Mouse (Mus musculus) myocyte (in vitro differentiated cells): ENCODE results near the gene Dennd1b.

Source experiments
- CEBPB ChIP-seq: IDR thresholded peaks from 2 replicates; pipeline ENCODE4 v1.6.1; 2011; ENCODE audit warnings: mild to moderate bottlenecking, moderate library complexity; ENCODE audit not compliant: poor library complexity, insufficient read depth, severe bottlenecking
- POLR2A ChIP-seq: IDR thresholded peaks from one replicate; pipeline ENCODE4 v1.6.1; 2011; ENCODE audit warnings: low read depth, mild to moderate bottlenecking, control low read depth, moderate library complexity; ENCODE audit not compliant: insufficient read length
- REST ChIP-seq: IDR thresholded peaks from one replicate; pipeline ENCODE4 v1.6.1; 2011; ENCODE audit warnings: mild to moderate bottlenecking, control low read depth, moderate library complexity; ENCODE audit not compliant: insufficient read depth, insufficient read length
- USF1 ChIP-seq: IDR thresholded peaks from one replicate; pipeline ENCODE4 v1.6.1; 2011; ENCODE audit warnings: low read depth, mild to moderate bottlenecking, control low read depth, moderate library complexity

- no peak for TF ChIP-seq POLR2A
- TF ChIP-seq CEBPB = no peak
- TF ChIP-seq REST = no peak
- TF ChIP-seq USF1 = no peak
Measured at GRCm38 (mm10) chr1:138982203-138982602, 19.0 kb downstream of the Dennd1b start.
